Mouse (Mus musculus): Measurements from ENCODE around the gene Olfr577. TPM values are rescaled to one million over a fixed set of nuclear protein-coding genes. Genes with fewer than 3 reads are reported as not detected.

The Olfr577 gene
- polyA plus RNA-seq (2012; rRNA removed): not detected in 2 replicates

- DNase-seq (ENCODE audit: low read depth): no peak
Observed at GRCm38 (mm10) chr7:102975843-102976242, at the start of gene Olfr577. TSS of gene Olfr577 (minus strand) at chr7:102975943.

DNA sequence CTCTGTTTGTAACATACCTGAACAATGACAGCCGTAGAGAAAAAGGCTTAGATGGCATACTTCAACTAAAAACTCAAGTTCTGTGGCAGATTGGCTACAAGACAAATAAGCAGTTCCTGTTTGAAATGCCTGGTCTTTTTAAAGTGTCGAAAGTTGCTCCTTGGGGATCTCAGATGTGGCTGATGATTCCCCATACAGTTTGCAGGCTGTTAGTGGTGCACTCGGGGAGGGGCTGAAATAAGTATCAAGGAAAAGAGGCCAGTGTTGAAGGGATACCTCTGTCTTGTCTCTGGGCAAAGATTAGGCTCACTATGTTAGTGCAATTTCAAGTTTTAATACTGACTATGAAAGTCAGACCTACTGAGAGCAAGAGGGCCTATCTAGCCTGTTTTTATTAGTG lies 13.5 kb upstream of the Olfr577 start, which contains the start of gene Olfr578:
Olfr578 (minus strand) TSS at position 101 of the 400 bp plus-strand sequence.
- DNase-seq (ENCODE audit: low read depth): no peak

DNA sequence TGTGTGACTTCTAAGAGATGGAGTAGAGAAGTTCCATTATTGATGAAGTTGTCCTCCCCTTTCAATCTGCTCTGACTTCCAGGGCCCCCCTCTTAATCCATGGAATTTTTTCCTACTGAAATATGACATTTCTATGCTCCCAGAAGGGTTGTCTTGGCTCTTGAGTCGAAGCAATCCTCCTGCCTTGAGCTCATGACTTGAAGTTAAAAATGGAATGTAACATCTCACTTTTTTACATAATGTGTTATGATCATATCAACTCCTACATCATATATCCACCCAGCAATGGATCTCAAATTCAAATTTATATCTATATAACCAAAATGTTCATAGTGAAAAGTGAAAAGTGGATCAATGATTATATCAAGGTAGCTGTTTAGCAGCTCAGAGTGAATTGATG lies 1.3 kb downstream of the Olfr577 start:
- DNase-seq (ENCODE audit: low read depth): no peak

GRCm38 (mm10) chr7:102962360-102962759 lies 13.4 kb downstream of the Olfr577 start, which contains the start of gene Olfr576:
TSS of gene Olfr576 (plus strand) at chr7:102962660.
- DNase-seq (ENCODE audit: low read depth): no peak

DNA sequence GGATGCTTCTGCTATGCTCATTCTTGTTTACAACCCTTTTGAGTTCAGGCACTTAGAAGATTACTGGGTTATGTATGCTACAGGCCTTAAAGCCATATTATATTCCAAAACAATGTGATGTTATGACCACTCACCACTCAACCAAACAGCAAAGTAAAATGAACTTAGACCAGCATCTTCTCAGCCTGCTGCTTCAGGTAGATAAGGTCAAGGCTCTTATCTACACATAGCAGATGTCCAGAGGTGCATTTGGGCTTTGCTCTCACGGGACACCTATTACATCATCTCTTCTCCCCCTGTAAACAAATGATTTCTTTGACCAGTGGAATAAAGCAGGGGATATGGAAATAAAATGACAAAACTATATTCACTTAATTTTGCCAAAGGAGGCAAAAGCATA lies 17.1 kb downstream of the Olfr577 start, which contains the start of gene Olfr575:
Olfr575 (minus strand) TSS at position 183 of the 400 bp plus-strand sequence.
- DNase-seq (ENCODE audit: low read depth): no peak

GRCm38 (mm10) chr7:102958137-102958536 lies 17.6 kb downstream of the Olfr577 start:
- DNase-seq (ENCODE audit: low read depth): no peak

- no peak for DNase-seq (ENCODE audit: low read depth)
Observed at GRCm38 (mm10) chr7:102950732-102951131, 25.0 kb downstream of the Olfr577 start.

- no peak for DNase-seq (ENCODE audit: low read depth)
Observed at GRCm38 (mm10) chr7:102948167-102948566, 27.6 kb downstream of the Olfr577 start, which contains the start of gene Olfr574. TSS of gene Olfr574 (plus strand) at chr7:102948467.

DNA sequence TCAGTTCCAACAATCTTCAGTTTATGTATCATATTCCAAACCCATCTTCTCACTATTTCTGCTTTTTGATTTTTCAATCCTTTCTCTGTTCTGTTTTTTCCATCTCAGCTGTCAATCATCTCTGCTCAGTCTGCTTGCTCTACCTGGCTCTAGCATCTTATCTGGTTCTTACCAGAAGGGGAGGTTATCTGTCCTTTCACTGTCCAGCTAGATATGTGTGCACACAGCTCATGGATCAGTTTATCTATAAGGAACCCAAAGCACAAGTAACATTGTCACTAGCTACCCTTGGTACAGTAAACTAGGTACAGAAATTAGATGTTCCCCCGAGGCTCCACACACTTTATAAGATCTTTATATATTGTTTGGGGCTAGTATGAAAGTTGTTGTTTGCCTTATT lies 32.3 kb downstream of the Olfr577 start:
- no peak for DNase-seq (ENCODE audit: low read depth)

DNA sequence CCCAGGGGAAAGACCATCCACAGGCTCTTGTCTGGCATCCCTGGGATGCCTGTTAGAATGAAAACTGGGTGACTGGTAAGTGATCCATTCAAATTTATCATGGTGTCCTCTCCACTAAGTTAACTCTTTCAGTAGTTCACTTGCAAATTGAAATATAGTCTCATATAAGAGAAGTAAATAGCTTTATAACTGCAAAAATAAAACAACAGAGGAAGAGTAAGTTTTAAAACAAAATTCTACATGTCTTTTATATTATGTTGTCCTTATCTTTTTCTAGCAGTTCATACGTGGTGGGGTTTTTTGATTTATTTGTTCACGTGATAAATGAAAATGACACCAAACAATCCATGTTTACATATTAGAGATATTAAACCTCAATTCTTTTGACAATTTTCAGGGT lies 33.3 kb downstream of the Olfr577 start, which contains the start of gene Olfr573-ps1:
Olfr573-ps1 (minus strand) TSS at position 101 of the 400 bp plus-strand sequence.
- DNase-seq (ENCODE audit: low read depth): no peak

DNA sequence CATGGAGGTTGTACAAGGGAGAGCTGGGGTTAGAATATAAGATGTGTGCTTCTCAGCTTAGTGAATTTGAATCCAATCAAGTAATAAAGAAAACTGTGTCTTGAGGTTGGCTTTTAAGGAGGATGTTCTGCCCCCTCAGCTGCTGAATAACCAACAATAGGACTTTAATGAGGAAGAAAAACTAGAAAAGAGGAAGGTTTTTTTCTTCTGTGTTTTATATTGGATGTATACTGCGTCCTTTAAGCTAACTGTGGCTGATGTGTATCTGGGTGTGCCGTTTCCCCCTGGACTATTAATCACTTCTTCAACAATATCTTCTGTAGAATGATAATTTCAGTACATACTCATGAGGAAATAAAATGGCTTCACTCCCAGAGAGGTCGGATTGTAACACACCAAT lies 48.6 kb downstream of the Olfr577 start:
- DNase-seq (ENCODE audit: low read depth): no peak

GRCm38 (mm10) chr7:102924109-102924508 lies 51.6 kb downstream of the Olfr577 start, which contains the start of gene Olfr572:
TSS of gene Olfr572 (plus strand) at chr7:102924409.
- DNase-seq (ENCODE audit: low read depth): no peak

Other genes starting within 250 kb of the Olfr577 start
- gene Olfr559, start 248.5 kb downstream of the Olfr577 start, polyA plus RNA-seq (2012; rRNA removed): not detected in 2 replicates
- 0.14 TPM in 1 of 2 replicates, not detected in the other for gene Olfr560, start 216.6 kb downstream of the Olfr577 start, polyA plus RNA-seq (2012; rRNA removed)
- gene Olfr78, start 216.5 kb downstream of the Olfr577 start, polyA plus RNA-seq (2012; rRNA removed): 3.7 and 4.9 TPM in 2 replicates
- gene Olfr561, start 204.7 kb downstream of the Olfr577 start, polyA plus RNA-seq (2012; rRNA removed): 0.09 TPM in 1 of 2 replicates, not detected in the other
- gene Olfr564, start 172.5 kb downstream of the Olfr577 start, polyA plus RNA-seq (2012; rRNA removed): not detected in 2 replicates
- not detected in 2 replicates for gene Olfr566, start 117.2 kb downstream of the Olfr577 start, polyA plus RNA-seq (2012; rRNA removed)
- gene Olfr568, start 98.8 kb downstream of the Olfr577 start, polyA plus RNA-seq (2012; rRNA removed): not detected in 2 replicates
- gene Olfr569, start 85.1 kb downstream of the Olfr577 start, polyA plus RNA-seq (2012; rRNA removed): not detected in 2 replicates
- not detected in 2 replicates for gene Olfr570, start 81.4 kb downstream of the Olfr577 start, polyA plus RNA-seq (2012; rRNA removed)
- not detected in 2 replicates for gene Olfr571, start 58.4 kb downstream of the Olfr577 start, polyA plus RNA-seq (2012; rRNA removed)
- not detected in 2 replicates for gene Olfr572, start 51.5 kb downstream of the Olfr577 start, polyA plus RNA-seq (2012; rRNA removed)
- not detected in 2 replicates for gene Olfr573-ps1, start 33.4 kb downstream of the Olfr577 start, polyA plus RNA-seq (2012; rRNA removed)
- gene Olfr574, start 27.5 kb downstream of the Olfr577 start, polyA plus RNA-seq (2012; rRNA removed): not detected in 2 replicates
- not detected in 2 replicates for gene Olfr575, start 17.2 kb downstream of the Olfr577 start, polyA plus RNA-seq (2012; rRNA removed)
- gene Olfr576, start 13.3 kb downstream of the Olfr577 start, polyA plus RNA-seq (2012; rRNA removed): not detected in 2 replicates
- not detected in 2 replicates for gene Olfr578, start 13.4 kb upstream of the Olfr577 start, polyA plus RNA-seq (2012; rRNA removed)
- gene Olfr582, start 62.1 kb upstream of the Olfr577 start, polyA plus RNA-seq (2012; rRNA removed): not detected in 2 replicates
- not detected in 2 replicates for gene Olfr583, start 75.4 kb upstream of the Olfr577 start, polyA plus RNA-seq (2012; rRNA removed)
- gene Olfr584, start 105.9 kb upstream of the Olfr577 start, polyA plus RNA-seq (2012; rRNA removed): not detected in 2 replicates
- gene Olfr585, start 121.8 kb upstream of the Olfr577 start, polyA plus RNA-seq (2012; rRNA removed): not detected in 2 replicates
- not detected in 2 replicates for gene Olfr586, start 149.7 kb upstream of the Olfr577 start, polyA plus RNA-seq (2012; rRNA removed)
- not detected in 2 replicates for gene Olfr588-ps1, start 164.9 kb upstream of the Olfr577 start, polyA plus RNA-seq (2012; rRNA removed)
- gene Olfr589, start 180.4 kb upstream of the Olfr577 start, polyA plus RNA-seq (2012; rRNA removed): not detected in 2 replicates
- not detected in 2 replicates for gene Olfr591, start 202.4 kb upstream of the Olfr577 start, polyA plus RNA-seq (2012; rRNA removed)
- gene Olfr592, start 208.9 kb upstream of the Olfr577 start, polyA plus RNA-seq (2012; rRNA removed): not detected in 2 replicates
- gene Olfr593, start 235.9 kb upstream of the Olfr577 start, polyA plus RNA-seq (2012; rRNA removed): not detected in 2 replicates
- gene Olfr594, start 241.1 kb upstream of the Olfr577 start, polyA plus RNA-seq (2012; rRNA removed): not detected in 2 replicates